Mouse (Mus musculus): ENCODE measurements at regions not wholly inside any gene's neighbourhood (a gene's known extent, or its start where the extent isn't known, plus 50 kb on each side); places are given as distances from the start of the nearest gene placed in this dataset.

- no peak for TF ChIP-seq CTCF (IDR thresholded peaks at IDR 0.05; ENCODE audit: low read depth)
- DNase-seq = no peak
- 15% methylated on average over 2 of the region's 2 CpGs for WGBS
Measured at GRCm38 (mm10) chr8:27903796-27904195, 456.3 kb downstream of the Poteg start.

GRCm38 (mm10) chr8:27909347-27909945 lies 462.0 kb downstream of the Poteg start:
- WGBS = 52% methylated on average over 2 of the region's 2 CpGs
- H3K9ac ChIP-seq = no peak overlapping the region
- ATAC-seq = no peak
- H3K9me3 ChIP-seq (ENCODE audit: low read length) = no peaks in the 10 kb centered on the region
- no peaks in the 10 kb centered on the region for H3K4me1 ChIP-seq (ENCODE audit: insufficient read depth)
- no peaks in the 10 kb centered on the region for H3K27me3 ChIP-seq (ENCODE audit: insufficient read depth, low read length)
- H3K27ac ChIP-seq (ENCODE audit: low read depth, low read length) = no peak overlapping the region
- no peak overlapping the region for H3K4me2 ChIP-seq (ENCODE audit: low read depth)
- no peak for DNase-seq
- H3K4me3 ChIP-seq (ENCODE audit: low read depth, low read length) = no peak overlapping the region
- no peak for TF ChIP-seq CTCF (IDR thresholded peaks at IDR 0.05; ENCODE audit: low read depth)
- H3K36me3 ChIP-seq (ENCODE audit: insufficient read depth) = no peaks in the 10 kb centered on the region

More at GRCm38 (mm10) chr8:27903796-27904195, 456.3 kb downstream of the Poteg start:
- H3K9me3 ChIP-seq (ENCODE audit: low read length) = no peaks in the 10 kb centered on the region
- H3K36me3 ChIP-seq (ENCODE audit: insufficient read depth) = no peaks in the 10 kb centered on the region
- no peak overlapping the region for H3K4me2 ChIP-seq (ENCODE audit: low read depth)
- no peak overlapping the region for H3K9ac ChIP-seq
- H3K27me3 ChIP-seq (ENCODE audit: insufficient read depth, low read length) = no peaks in the 10 kb centered on the region
- no peak overlapping the region for H3K4me3 ChIP-seq (ENCODE audit: low read depth, low read length)
- H3K27ac ChIP-seq (ENCODE audit: low read depth, low read length) = no peak overlapping the region
- no peak for ATAC-seq
- H3K4me1 ChIP-seq (ENCODE audit: insufficient read depth) = no peaks in the 10 kb centered on the region

- peak; percentile 29; the same call in 1 of the 2 replicates for ATAC-seq
- peak; percentile 17 for DNase-seq
- 0 out of 2 replicates have a peak, but pooled peaks have one; percentile 17 for TF ChIP-seq CTCF (IDR thresholded peaks at IDR 0.05; ENCODE audit: low read depth)
- 30% methylated on average over 12 of the region's 12 CpGs for WGBS
- Histone ChIP-seq H3K4me1 (ENCODE audit: insufficient read depth) (peaks cover 8% of the 10 kb centered on the region; the same call in 1 of the 2 replicates), H3K27me3 (ENCODE audit: insufficient read depth, low read length) (no peaks in the 10 kb centered on the region), H3K4me2 (ENCODE audit: low read depth) (no peak overlapping the region), H3K9me3 (ENCODE audit: low read length) (no peaks in the 10 kb centered on the region), H3K36me3 (ENCODE audit: insufficient read depth) (no peaks in the 10 kb centered on the region), H3K9ac (no peak overlapping the region), H3K27ac (ENCODE audit: low read depth, low read length) (no peak overlapping the region), H3K4me3 (ENCODE audit: low read depth, low read length) (no peak overlapping the region)
Measured at GRCm38 (mm10) chr8:27938559-27939492, 491.4 kb downstream of the Poteg start.

- DNase-seq = no peak
- Histone ChIP-seq H3K27ac (ENCODE audit: low read depth, low read length) (no peak overlapping the region), H3K27me3 (ENCODE audit: insufficient read depth, low read length) (no peaks in the 10 kb centered on the region), H3K4me1 (ENCODE audit: insufficient read depth) (no peaks in the 10 kb centered on the region), H3K4me3 (ENCODE audit: low read depth, low read length) (no peak overlapping the region), H3K36me3 (ENCODE audit: insufficient read depth) (no peaks in the 10 kb centered on the region), H3K9me3 (ENCODE audit: low read length) (no peaks in the 10 kb centered on the region; the same call in 1 of the 2 replicates), H3K9ac (no peak overlapping the region), H3K4me2 (ENCODE audit: low read depth) (no peak overlapping the region)
- ATAC-seq = no peak
- TF ChIP-seq CTCF (IDR thresholded peaks at IDR 0.05; ENCODE audit: low read depth) = no peak
Measured at GRCm38 (mm10) chr8:27955000-27955399, 507.5 kb downstream of the Poteg start.

- Histone ChIP-seq H3K4me2 (ENCODE audit: low read depth) (no peak overlapping the region), H3K36me3 (ENCODE audit: insufficient read depth) (no peaks in the 10 kb centered on the region), H3K27ac (ENCODE audit: low read depth, low read length) (no peak overlapping the region), H3K9ac (no peak overlapping the region), H3K4me3 (ENCODE audit: low read depth, low read length) (no peak overlapping the region), H3K27me3 (ENCODE audit: insufficient read depth, low read length) (no peaks in the 10 kb centered on the region), H3K9me3 (ENCODE audit: low read length) (no peaks in the 10 kb centered on the region), H3K4me1 (ENCODE audit: insufficient read depth) (no peaks in the 10 kb centered on the region)
- WGBS = 28% methylated on average over 3 of the region's 3 CpGs
- TF ChIP-seq CTCF (IDR thresholded peaks at IDR 0.05; ENCODE audit: low read depth) = no peak
- ATAC-seq (no peak), DNase-seq (no peak)
Measured at GRCm38 (mm10) chr8:27980920-27981319, 533.5 kb downstream of the Poteg start.

GRCm38 (mm10) chr8:27981769-27982168 lies 534.3 kb downstream of the Poteg start:
- no peak for TF ChIP-seq CTCF (IDR thresholded peaks at IDR 0.05; ENCODE audit: low read depth)
- Histone ChIP-seq H3K27me3 (ENCODE audit: insufficient read depth, low read length) (no peaks in the 10 kb centered on the region), H3K27ac (ENCODE audit: low read depth, low read length) (no peak overlapping the region), H3K36me3 (ENCODE audit: insufficient read depth) (no peaks in the 10 kb centered on the region), H3K9me3 (ENCODE audit: low read length) (no peaks in the 10 kb centered on the region), H3K4me3 (ENCODE audit: low read depth, low read length) (no peak overlapping the region), H3K4me1 (ENCODE audit: insufficient read depth) (no peaks in the 10 kb centered on the region), H3K9ac (no peak overlapping the region), H3K4me2 (ENCODE audit: low read depth) (no peak overlapping the region)
- 28% methylated on average over 5 of the region's 5 CpGs for WGBS
- ATAC-seq = no peak
- no peak for DNase-seq

- H3K4me1 ChIP-seq (ENCODE audit: insufficient read depth) = no peaks in the 10 kb centered on the region
- 23% methylated on average over 4 of the region's 4 CpGs for whole genome bisulfite sequencing
Measured at GRCm38 (mm10) chr8:28012849-28013248, 565.4 kb downstream of the Poteg start.

More at GRCm38 (mm10) chr8:28012849-28013248, 565.4 kb downstream of the Poteg start:
- DNase-seq = no peak
- Histone ChIP-seq H3K4me3 (ENCODE audit: low read depth, low read length) (no peak overlapping the region), H3K36me3 (ENCODE audit: insufficient read depth) (no peaks in the 10 kb centered on the region), H3K4me2 (ENCODE audit: low read depth) (no peak overlapping the region), H3K9me3 (ENCODE audit: low read length) (no peaks in the 10 kb centered on the region), H3K27ac (ENCODE audit: low read depth, low read length) (no peak overlapping the region), H3K9ac (no peak overlapping the region), H3K27me3 (ENCODE audit: insufficient read depth, low read length) (no peaks in the 10 kb centered on the region)
- no peak for TF ChIP-seq CTCF (IDR thresholded peaks at IDR 0.05; ENCODE audit: low read depth)
- no peak for ATAC-seq

All from forebrain, postnatal 0 days (tissue).